Mouse (Mus musculus) stomach, embryonic 14.5 days (tissue): ENCODE measurements around the gene Agtr1a. TPM values are rescaled to one million over a fixed set of nuclear protein-coding genes. Genes with fewer than 3 reads are reported as not detected.

Source experiments
- ATAC-seq: fragments of 200-750 bp; cut with Nextera tagmentation; 2 replicates; pipeline ENCODE4 v1.8.0; 2017; ENCODE audit warnings: low read depth, moderate TSS enrichment; ENCODE audit not compliant: insufficient number of reproducible peaks, insufficient read depth, low FRiP score
- H3K27ac ChIP-seq: fragments of 300-500 bp; sonication (generic); 2 replicates; pipeline ENCODE4 v1.5.1; 2014; ENCODE audit warnings: mild to moderate bottlenecking, low read length, moderate library complexity, mixed read lengths
- H3K27me3 ChIP-seq: fragments of 300-500 bp; sonication (generic); 2 replicates; pipeline ENCODE4 v1.6.1; 2014; ENCODE audit warnings: low read length, control low read depth, mixed read lengths; ENCODE audit not compliant: control insufficient read depth, insufficient read depth
- H3K36me3 ChIP-seq: fragments of 300-500 bp; sonication (generic); 2 replicates; pipeline ENCODE4 v1.6.1; 2014; ENCODE audit warnings: mild to moderate bottlenecking, control low read depth, low read length, moderate library complexity, mixed read lengths; ENCODE audit not compliant: control insufficient read depth, insufficient read depth
- H3K4me1 ChIP-seq: fragments of 300-500 bp; sonication (generic); 2 replicates; pipeline ENCODE4 v1.6.1; 2014; ENCODE audit warnings: low read length, control low read depth, mixed read lengths; ENCODE audit not compliant: control insufficient read depth, insufficient read depth
- H3K4me2 ChIP-seq: fragments of 300-500 bp; sonication (generic); replicated peaks from 2 replicates; pipeline ENCODE4 v1.6.1; 2014; ENCODE audit warnings: low read depth, low read length, control low read depth
- H3K4me3 ChIP-seq: fragments of 300-500 bp; sonication (generic); 2 replicates; pipeline ENCODE4 v1.5.1; 2014; ENCODE audit warnings: low read depth, low read length, control low read depth
- H3K9ac ChIP-seq: fragments of 300-500 bp; sonication (generic); replicated peaks from 2 replicates; pipeline ENCODE4 v1.6.1; 2014; ENCODE audit warnings: low read depth, mild to moderate bottlenecking, control low read depth, low read length, moderate library complexity, mixed read lengths
- H3K9me3 ChIP-seq: fragments of 300-500 bp; sonication (generic); 2 replicates; pipeline ENCODE4 v1.6.1; 2016; ENCODE audit warnings: low read depth, low read length, control low read depth; ENCODE audit not compliant: control insufficient read depth
- WGBS: fragments of 180-500 bp; shearing (Covaris S2); extraction: QIAGEN DNeasy Blood & Tissue Kit; methylation state at CpG from one replicate; pipeline ENCODE4 v1.1.7; 2014; 5-methylcytosine and 5-hydroxymethylcytosine counted together
- polyA plus RNA-seq: library from polyadenylated mRNA; unstranded; fragments of >200 nt; fragmentation: Nextera tagmentation; extraction: Ambion mirVana; gene quantifications from 2 replicates; pipeline ENCODE4 v1.2.1, GENCODE M21; 2014

Agtr1a gene
- polyA plus RNA-seq, 1 experiment from 2014 or later = 6.2 TPM

GRCm38 (mm10) chr13:30354991-30355580, 18.8 kb downstream of the Agtr1a start:
- Histone ChIP-seq H3K4me2 (no peak overlapping the region), H3K36me3 (no peaks in the 10 kb centered on the region), H3K9me3 (no peaks in the 10 kb centered on the region), H3K27ac (no peak overlapping the region), H3K4me3 (no peak overlapping the region), H3K9ac (no peak overlapping the region), H3K27me3 (no peaks in the 10 kb centered on the region), H3K4me1 (no peaks in the 10 kb centered on the region)
- WGBS = 92% methylated on average over 6 of the region's 6 CpGs
- ATAC-seq = no peak

GRCm38 (mm10) chr13:30355979-30356378, 19.7 kb downstream of the Agtr1a start:
- Histone ChIP-seq H3K36me3 (no peaks in the 10 kb centered on the region), H3K4me3 (no peak overlapping the region), H3K27me3 (no peaks in the 10 kb centered on the region), H3K4me2 (no peak overlapping the region), H3K4me1 (no peaks in the 10 kb centered on the region), H3K9me3 (no peaks in the 10 kb centered on the region), H3K9ac (no peak overlapping the region), H3K27ac (no peak overlapping the region)
- ATAC-seq = no peak
- 67% methylated on average over 2 of the region's 2 CpGs for WGBS

GRCm38 (mm10) chr13:30358456-30359168, 22.4 kb downstream of the Agtr1a start:
- no peak for ATAC-seq
- no peaks in the 10 kb centered on the region for H3K9me3 ChIP-seq
- H3K27me3 ChIP-seq = no peaks in the 10 kb centered on the region
- H3K4me2 ChIP-seq = no peak overlapping the region
- 63% methylated on average over 4 of the region's 4 CpGs for WGBS
- H3K27ac ChIP-seq = no peak overlapping the region
- no peak overlapping the region for H3K9ac ChIP-seq
- no peaks in the 10 kb centered on the region for H3K4me1 ChIP-seq
- no peak overlapping the region for H3K4me3 ChIP-seq
- no peaks in the 10 kb centered on the region for H3K36me3 ChIP-seq

GRCm38 (mm10) chr13:30359886-30360285, 23.6 kb downstream of the Agtr1a start:
- no peak for ATAC-seq
- H3K27me3 ChIP-seq = no peaks in the 10 kb centered on the region
- H3K9ac ChIP-seq = no peak overlapping the region
- no peak overlapping the region for H3K4me3 ChIP-seq
- H3K36me3 ChIP-seq = no peaks in the 10 kb centered on the region
- H3K4me1 ChIP-seq = 0 out of 2 replicates have a peak, but pooled peaks cover 3% of the 10 kb centered on the region
- H3K4me2 ChIP-seq = no peak overlapping the region
- H3K27ac ChIP-seq = no peak overlapping the region
- no peaks in the 10 kb centered on the region for H3K9me3 ChIP-seq
- 85% methylated on average over 2 of the region's 2 CpGs for WGBS

GRCm38 (mm10) chr13:30361002-30361401, 24.8 kb downstream of the Agtr1a start:
- no peak for ATAC-seq

GRCm38 (mm10) chr13:30362048-30362447, 25.8 kb downstream of the Agtr1a start:
- Histone ChIP-seq H3K36me3 (no peaks in the 10 kb centered on the region), H3K27me3 (no peaks in the 10 kb centered on the region), H3K4me3 (no peak overlapping the region), H3K9me3 (no peaks in the 10 kb centered on the region), H3K4me2 (no peak overlapping the region), H3K27ac (no peak overlapping the region), H3K9ac (no peak overlapping the region), H3K4me1 (0 out of 2 replicates have a peak, but pooled peaks cover 5% of the 10 kb centered on the region)
- WGBS = 90% methylated on average over 6 of the region's 6 CpGs
- no peak for ATAC-seq

More at GRCm38 (mm10) chr13:30361002-30361401, 24.8 kb downstream of the Agtr1a start:
- no peak overlapping the region for H3K27ac ChIP-seq
- 35% methylated on average over 5 of the region's 5 CpGs for WGBS
- H3K9ac ChIP-seq = no peak overlapping the region
- H3K4me3 ChIP-seq = no peak overlapping the region
- H3K9me3 ChIP-seq = no peaks in the 10 kb centered on the region
- 0 out of 2 replicates have a peak, but pooled peaks cover 5% of the 10 kb centered on the region for H3K4me1 ChIP-seq
- no peak overlapping the region for H3K4me2 ChIP-seq
- H3K27me3 ChIP-seq = no peaks in the 10 kb centered on the region
- no peaks in the 10 kb centered on the region for H3K36me3 ChIP-seq

GRCm38 (mm10) chr13:30364097-30364625, 27.9 kb downstream of the Agtr1a start:
- no peak overlapping the region for H3K4me2 ChIP-seq
- WGBS = 75% methylated on average over 11 of the region's 11 CpGs
- no peaks in the 10 kb centered on the region for H3K36me3 ChIP-seq
- H3K4me3 ChIP-seq = no peak overlapping the region
- no peaks in the 10 kb centered on the region for H3K27me3 ChIP-seq
- no peak overlapping the region for H3K27ac ChIP-seq
- peaks cover 8% of the 10 kb centered on the region; the same call in 1 of the 2 replicates for H3K4me1 ChIP-seq
- ATAC-seq = no peak
- no peak overlapping the region for H3K9ac ChIP-seq
- no peaks in the 10 kb centered on the region for H3K9me3 ChIP-seq

GRCm38 (mm10) chr13:30364780-30365179, 28.5 kb downstream of the Agtr1a start:
- Histone ChIP-seq H3K27ac (no peak overlapping the region), H3K9me3 (peaks cover 2% of the 10 kb centered on the region; the same call in 1 of the 2 replicates), H3K4me1 (peaks cover 8% of the 10 kb centered on the region; the same call in 1 of the 2 replicates), H3K27me3 (no peaks in the 10 kb centered on the region), H3K4me2 (no peak overlapping the region), H3K36me3 (no peaks in the 10 kb centered on the region), H3K9ac (no peak overlapping the region), H3K4me3 (no peak overlapping the region)
- 77% methylated on average over 9 of the region's 9 CpGs for WGBS
- ATAC-seq = no peak
